In genomic region chr12:99230783-99231048, GRCm38 (mm10) we compare ENCODE assay signal across 17 mouse cellular contexts.
A peak's percentile ranks its signal among the peaks of the same experiment; 100 is the strongest.
DNase-seq lines count a peak whose midpoint lies in the region; ATAC-seq lines count a peak whose summit lies in the region.
"Had no signal": no experiment of that assay in that cellular context is flagged by ENCODE, and none has a peak within 500 bp of the region (broad histone marks: within the 10 kb centered on the region; RNA-seq: fewer than 3 reads in every experiment).

No protein-coding gene starts in this region.

- H3K9ac ChIP-seq in neural tube, embryonic 11.5 days (ENCODE audit: low read length): no peak overlapping the region
- H3K9ac ChIP-seq in hindbrain, embryonic 15.5 days: no peak overlapping the region
- H3K9ac ChIP-seq in neural tube, embryonic 13.5 days: no peak overlapping the region
- H3K9ac ChIP-seq: heart, embryonic 12.5 days had no signal

- H3K27ac ChIP-seq in neural tube, embryonic 11.5 days (ENCODE audit: low read depth, low read length): peak overlapping the region; percentile 49
- H3K27ac ChIP-seq in hindbrain, embryonic 15.5 days (replicated peaks): no peak overlapping the region
- peak overlapping the region; percentile 46 for H3K27ac ChIP-seq in neural tube, embryonic 13.5 days (replicated peaks)

- peak overlapping the region; percentile 21; the same call in 1 of the 2 replicates for H3K4me2 ChIP-seq in neural tube, embryonic 11.5 days (ENCODE audit: low read depth)
- H3K4me2 ChIP-seq in hindbrain, embryonic 15.5 days: peak overlapping the region; percentile 14
- H3K4me2 ChIP-seq in neural tube, embryonic 13.5 days: peak overlapping the region; percentile 25
- H3K4me2 ChIP-seq: heart, embryonic 12.5 days; liver, embryonic 11.5 days had no signal

- 28% methylated on average over 5 of the region's 5 CpGs for WGBS in neural tube, embryonic 11.5 days
- WGBS in hindbrain, embryonic 15.5 days: 15% methylated on average over 5 of the region's 5 CpGs
- 8% methylated on average over 5 of the region's 5 CpGs for WGBS in neural tube, embryonic 13.5 days

- no peak for ATAC-seq in cerebellum, adult (ENCODE audit: insufficient number of reproducible peaks, low FRiP score, low TSS enrichment)
- peak; percentile 29; the same call in 1 of the 2 replicates for ATAC-seq in neural tube, embryonic 11.5 days (ENCODE audit: insufficient read depth, low FRiP score, low TSS enrichment)
- ATAC-seq in hindbrain, embryonic 15.5 days (ENCODE audit: low FRiP score, low read depth): 0 out of 2 replicates have a peak, but pooled peaks have one; percentile 6
- no peak for ATAC-seq in neural tube, embryonic 13.5 days (ENCODE audit: low read depth)

- no peaks in the 10 kb centered on the region for H3K36me3 ChIP-seq in neural tube, embryonic 11.5 days (ENCODE audit: control insufficient read depth, insufficient read depth, low read length)
- no peaks in the 10 kb centered on the region for H3K36me3 ChIP-seq in hindbrain, embryonic 15.5 days
- no peaks in the 10 kb centered on the region for H3K36me3 ChIP-seq in neural tube, embryonic 13.5 days
- H3K36me3 ChIP-seq: heart, embryonic 12.5 days had no signal

- H3K4me1 ChIP-seq in neural tube, embryonic 11.5 days (ENCODE audit: control insufficient read depth, insufficient read depth, low read length): peaks cover 31% of the 10 kb centered on the region
- H3K4me1 ChIP-seq in hindbrain, embryonic 15.5 days (replicated peaks): peaks cover 64% of the 10 kb centered on the region
- H3K4me1 ChIP-seq in neural tube, embryonic 13.5 days (replicated peaks): peaks cover 99% of the 10 kb centered on the region

- H3K9me3 ChIP-seq in neural tube, embryonic 11.5 days (ENCODE audit: control insufficient read depth, low read length): no peaks in the 10 kb centered on the region
- H3K9me3 ChIP-seq in hindbrain, embryonic 15.5 days: no peaks in the 10 kb centered on the region
- no peaks in the 10 kb centered on the region for H3K9me3 ChIP-seq in neural tube, embryonic 13.5 days
- H3K9me3 ChIP-seq: heart, embryonic 12.5 days; megakaryocyte, embryonic 14.5 days had no signal

- H3K4me3 ChIP-seq in neural tube, embryonic 11.5 days (ENCODE audit: low read depth, low read length): no peak overlapping the region
- H3K4me3 ChIP-seq in hindbrain, embryonic 15.5 days: no peak overlapping the region
- H3K4me3 ChIP-seq in neural tube, embryonic 13.5 days: no peak overlapping the region
- H3K4me3 ChIP-seq: heart, embryonic 12.5 days; megakaryocyte, embryonic 14.5 days had no signal

- peak; percentile 45 to 50 for DNase-seq in cerebellum, adult 18-20 months
- no peak for DNase-seq in neural tube, embryonic 11.5 days (ENCODE audit: low spot score)
- DNase-seq in neural tube, embryonic 10.5 days (ENCODE audit: extremely low spot score, low spot score): no peak
- DNase-seq in urinary bladder, postnatal 25 days (ENCODE audit: low spot score): no peak
- no peak for DNase-seq in ovary, postnatal 36 days (ENCODE audit: low spot score)
- DNase-seq: adrenal gland, postnatal 14 days; gastrocnemius, postnatal 36 days; heart, postnatal 36 days; kidney, adult 11 months; kidney, postnatal 25 days; thymus, adult 2 months had no signal

- no peaks in the 10 kb centered on the region for H3K27me3 ChIP-seq in neural tube, embryonic 11.5 days (ENCODE audit: control insufficient read depth, insufficient read depth, low read length)
- no peaks in the 10 kb centered on the region for H3K27me3 ChIP-seq in hindbrain, embryonic 15.5 days
- no peaks in the 10 kb centered on the region for H3K27me3 ChIP-seq in neural tube, embryonic 13.5 days
- H3K27me3 ChIP-seq: heart, embryonic 12.5 days; megakaryocyte, embryonic 14.5 days had no signal

Comparison
In these comparisons a context has a peak if more than half of its experiments do, and no peak if none do; other contexts are left out.
1. ATAC-seq: peak in neural tube, embryonic 11.5 days (single experiment) and hindbrain, embryonic 15.5 days (single experiment); none in cerebellum, adult (single experiment) and neural tube, embryonic 13.5 days (single experiment).
2. DNase-seq: peak in cerebellum, adult 18-20 months (2 of 2); none in neural tube, embryonic 11.5 days (single experiment), neural tube, embryonic 10.5 days (single experiment), urinary bladder, postnatal 25 days (single experiment) and ovary, postnatal 36 days (single experiment).
3. Peak in every context shown above with its lines, with median percentiles within 50 percentile points of each other: H3K4me2 ChIP-seq.